Mouse (Mus musculus) lung, postnatal 0 days (tissue): Measurements from ENCODE around the gene Golga3.

Experiments used
- CTCF ChIP-seq: IDR thresholded peaks from 2 replicates; pipeline ENCODE4 v1.5.1; 2016; ENCODE audit warnings: antibody characterized with exemption, mild to moderate bottlenecking
- EP300 ChIP-seq: IDR thresholded peaks from 2 replicates; pipeline ENCODE4 v1.6.1; 2016; ENCODE audit warnings: antibody characterized with exemption, mild to moderate bottlenecking, control low read depth

- no peak for TF ChIP-seq CTCF
- TF ChIP-seq EP300: no peak
Measured at GRCm38 (mm10) chr5:110232346-110232745, 55.8 kb downstream of the Golga3 start.
